Mouse (Mus musculus): Measurements from ENCODE around the gene Sult5a1.
"Not testable (repeated sequence)": the region's sequence is repeated elsewhere in the genome, so short reads cannot be mapped to it uniquely, and the experiment has no call there.

Gene Sult5a1

DNA sequence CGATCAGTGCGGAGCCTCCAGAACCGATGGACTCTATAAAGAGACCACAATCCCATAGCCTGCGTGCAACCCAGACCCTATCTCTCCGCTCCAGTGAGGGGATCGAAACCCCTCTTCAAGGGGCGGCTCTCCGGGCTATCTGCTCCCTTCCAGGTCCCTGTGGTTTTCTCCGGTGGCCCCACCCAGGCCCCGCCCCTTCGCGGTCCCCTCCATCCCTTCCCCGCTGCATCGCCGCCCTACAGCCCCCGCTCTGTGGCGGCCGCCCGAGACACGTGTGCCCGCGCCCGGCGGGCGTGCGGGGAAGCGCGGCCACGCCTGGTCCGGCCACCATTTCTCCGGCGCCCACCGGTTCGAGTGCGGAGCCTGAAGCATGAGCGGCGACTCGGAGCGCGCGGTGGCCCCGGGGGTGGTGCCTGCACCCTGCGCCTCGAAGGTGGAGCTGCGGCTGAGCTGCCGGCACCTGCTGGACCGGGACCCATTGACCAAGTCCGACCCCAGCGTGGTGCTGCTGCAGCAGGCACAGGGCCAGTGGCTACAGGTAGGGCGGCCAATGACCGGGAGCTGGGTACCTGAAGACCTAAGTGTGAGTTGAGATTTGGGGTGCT is 40.9 kb downstream of the Sult5a1 start, which contains the start of gene Cpne7:
Cpne7 (plus strand) TSS at position 248 of the 605 bp plus-strand sequence.
- ChIA-PET POLR2A (interaction anchor here in 3 of 4 experiments (0.6 to 4.8 kb wide), 11 partner anchors 9 to 421 kb away, joined by 3 to 27 read pairs (median 3); partner anchors contain the start of genes Chmp1a (in 1 of the 3) and Spata33 (in 1 of the 3)), CTCF (interaction anchor here in 3 of 4 experiments (0.5 to 1.9 kb wide), 9 partner anchors 9 to 173 kb away, joined by 3 to 8 read pairs (median 4); partner anchors contain the start of genes Chmp1a (in 1 of the 3) and Spata33 (in 1 of the 3))

DNA sequence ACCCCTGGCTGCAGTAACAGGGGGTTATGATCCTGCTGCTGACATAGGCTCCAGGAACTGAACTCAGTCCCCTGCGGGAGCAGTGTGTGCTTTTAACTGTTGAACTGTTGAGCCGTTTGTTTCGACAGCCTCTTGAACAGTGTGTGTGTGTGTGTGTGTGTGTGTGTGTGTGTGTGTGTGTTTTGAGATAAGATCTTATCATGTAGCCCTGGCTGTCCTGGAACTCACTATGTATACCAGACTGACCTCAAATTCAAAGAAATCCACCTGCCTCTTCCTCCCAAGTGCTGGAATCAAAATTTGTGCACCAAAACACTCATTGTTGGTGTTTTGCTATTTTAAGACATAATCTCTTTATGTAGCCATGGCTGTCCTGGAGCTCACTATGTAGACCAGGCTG is 43.5 kb downstream of the Sult5a1 start:
- ChIA-PET CTCF (interaction anchor here in 2 of 4 experiments (0.6 to 1.4 kb wide), 3 partner anchors 40 to 98 kb away, joined by 3 to 4 read pairs (median 3); partner anchors contain the start of genes Chmp1a (in 1 of the 2) and Spata33 (in 1 of the 2)), POLR2A (interaction anchor here in 2 of 4 experiments (0.6 to 1.9 kb wide), 7 partner anchors 10 to 223 kb away, joined by 3 to 9 read pairs (median 4); no protein-coding TSS in a partner anchor)

DNA sequence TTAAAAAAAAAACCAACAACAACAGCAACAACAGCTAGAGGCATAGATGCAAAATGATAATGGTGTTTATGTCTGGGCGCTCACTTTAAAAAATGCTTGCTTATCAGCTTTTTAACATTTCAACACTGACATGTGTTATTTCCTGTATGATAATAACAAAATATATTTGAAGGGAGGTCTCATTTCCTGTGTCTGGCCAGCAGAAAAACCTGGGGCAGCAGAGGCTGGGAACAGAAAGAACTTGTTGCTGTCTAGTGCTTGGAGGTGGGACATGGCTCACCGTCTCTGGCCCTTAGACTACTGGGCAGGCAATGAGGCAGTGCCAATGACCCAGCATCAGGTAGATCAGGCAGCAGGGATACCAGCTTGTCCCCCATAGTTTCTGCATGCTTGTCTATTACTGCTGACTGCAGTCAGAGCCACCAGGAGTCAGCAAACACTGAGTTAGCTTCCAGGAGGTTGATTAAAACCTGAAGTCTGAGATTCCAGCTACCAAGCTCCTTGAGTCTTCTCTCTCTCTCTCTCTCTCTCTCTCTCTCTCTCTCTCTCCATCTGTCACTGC is 44.1 kb downstream of the Sult5a1 start:
- POLR2A ChIA-PET = interaction anchor here in 3 of 4 experiments (0.6 to 1.8 kb wide), 6 partner anchors 9 to 198 kb away, joined by 4 to 9 read pairs (median 4); no protein-coding TSS in a partner anchor
- CTCF ChIA-PET = interaction anchor here in 2 of 4 experiments (0.6 to 1.1 kb wide), 2 partner anchors 41 to 88 kb away, joined by 3 read pairs; no protein-coding TSS in a partner anchor

DNA sequence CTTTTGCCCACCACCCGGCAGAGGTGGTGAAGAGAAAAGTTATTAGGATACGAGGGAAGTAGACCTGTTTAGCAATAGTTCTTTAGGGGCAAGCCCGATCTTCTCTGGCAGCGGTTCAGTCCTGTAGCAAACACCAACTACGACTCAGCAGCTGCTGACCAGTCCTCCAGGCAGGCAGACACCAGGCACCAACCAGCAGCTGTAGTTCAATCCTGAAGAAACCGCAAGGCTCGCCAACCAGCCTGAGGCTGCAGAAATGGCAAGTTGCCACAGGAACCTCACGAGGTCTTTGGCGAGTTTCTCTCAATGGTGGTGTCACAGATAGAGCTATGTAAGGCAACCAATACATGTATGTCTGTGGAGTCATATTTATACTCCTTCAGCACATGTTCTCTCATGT is 45.2 kb downstream of the Sult5a1 start:
- CTCF ChIA-PET = no interaction called here
- POLR2A ChIA-PET = interaction anchor here in 2 of 4 experiments (1.5 to 1.8 kb wide), 2 partner anchors 9 to 13 kb away, joined by 4 to 9 read pairs; no protein-coding TSS in a partner anchor

DNA sequence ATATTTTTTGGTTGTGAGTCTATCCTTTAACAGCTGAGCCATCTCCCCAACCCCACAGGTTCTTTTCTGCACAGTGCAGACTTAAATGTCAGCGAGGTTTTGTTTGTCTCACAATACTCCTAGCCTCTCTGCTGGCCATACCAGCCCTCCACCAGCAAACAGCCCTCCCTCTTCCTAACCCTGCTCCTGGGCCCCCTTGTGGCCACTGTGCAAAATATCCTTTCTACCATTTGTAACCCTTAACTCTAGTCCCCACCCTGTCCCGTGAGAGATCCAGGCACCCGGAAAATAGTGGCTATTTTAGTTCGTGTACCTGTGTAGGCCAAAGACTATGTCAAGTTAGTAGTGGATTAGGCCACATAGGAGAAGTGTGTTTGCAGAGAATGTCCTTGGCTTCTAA is 47.5 kb downstream of the Sult5a1 start:
- CTCF ChIA-PET = interaction anchor here in 3 of 4 experiments (0.5 to 1.8 kb wide), 14 partner anchors 10 to 1287 kb away, joined by 3 to 10 read pairs (median 4); partner anchors contain the start of gene Mc1r (in 1 of the 3)
- POLR2A ChIA-PET = interaction anchor here in 2 of 4 experiments (0.6 to 2.1 kb wide), 11 partner anchors 10 to 102 kb away, joined by 3 to 10 read pairs (median 5); partner anchors contain the start of genes Chmp1a (in 2 of the 2) and Spata33 (in 2 of the 2)

DNA sequence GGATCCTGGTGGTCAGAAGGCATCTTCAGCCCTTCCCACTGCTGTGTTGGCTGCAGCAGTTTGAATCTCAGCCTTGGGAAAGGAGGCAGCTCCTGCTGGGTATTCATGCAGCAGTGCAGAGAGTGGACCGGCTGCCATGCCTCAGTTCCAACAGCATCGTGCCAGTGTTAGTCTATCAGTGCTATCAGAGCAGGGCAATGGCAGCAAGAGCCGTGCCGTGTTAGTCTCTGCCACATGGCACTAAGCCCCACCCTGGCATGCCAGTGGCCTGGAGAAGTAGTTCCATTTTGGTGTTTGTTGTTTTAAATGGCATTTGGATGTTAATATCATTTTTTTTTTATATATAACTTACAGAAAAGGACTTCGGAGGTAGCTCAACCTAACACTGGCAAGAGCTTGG is 49.2 kb downstream of the Sult5a1 start:
- POLR2A ChIA-PET = interaction anchor here (0.8 to 4.2 kb wide), 24 partner anchors 8 to 586 kb away, joined by 3 to 45 read pairs (median 5); partner anchors contain the start of genes Chmp1a (in 4 of the 4), Spata33 (in 4 of the 4), Cdk10 (in 1 of the 4) and Spata2l (in 1 of the 4)
- CTCF ChIA-PET = interaction anchor here in 3 of 4 experiments (0.6 to 3.2 kb wide), 13 partner anchors 13 to 213 kb away, joined by 3 to 40 read pairs (median 4); partner anchors contain the start of genes Chmp1a (in 2 of the 3) and Spata33 (in 2 of the 3)

DNA sequence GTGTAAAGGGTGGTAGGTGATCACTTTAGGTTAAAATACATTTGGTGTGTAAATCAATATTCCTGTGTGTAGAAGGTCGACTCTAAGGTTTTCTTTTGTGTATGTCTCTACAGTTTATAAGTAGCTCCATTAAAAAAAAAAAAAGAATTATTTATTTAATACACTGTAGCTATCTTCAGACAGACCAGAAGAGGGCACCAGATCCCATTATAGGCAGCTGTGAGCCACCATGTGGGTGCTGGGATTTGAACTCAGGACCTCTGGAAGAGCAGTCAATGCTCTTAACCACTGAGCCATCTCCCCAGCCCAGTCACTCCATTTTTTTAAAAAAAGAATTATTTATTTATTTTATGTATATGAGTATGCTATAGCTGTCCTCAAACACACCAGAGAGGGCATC is 50.1 kb downstream of the Sult5a1 start:
- ChIA-PET POLR2A (interaction anchor here (0.6 to 4.2 kb wide), 61 partner anchors 8 to 585 kb away, joined by 3 to 45 read pairs (median 4); partner anchors contain the start of genes Chmp1a (in 4 of the 4), Spata33 (in 4 of the 4), Ankrd11 (in 2 of the 4) and Cpne7 (in 2 of the 4)), CTCF (interaction anchor here (0.5 to 3.2 kb wide), 74 partner anchors 8 to 1097 kb away, joined by 3 to 40 read pairs (median 4); partner anchors contain the start of genes Chmp1a (in 3 of the 4), Spata33 (in 3 of the 4), Mc1r (in 1 of the 4) and Spata2l (in 1 of the 4))

DNA sequence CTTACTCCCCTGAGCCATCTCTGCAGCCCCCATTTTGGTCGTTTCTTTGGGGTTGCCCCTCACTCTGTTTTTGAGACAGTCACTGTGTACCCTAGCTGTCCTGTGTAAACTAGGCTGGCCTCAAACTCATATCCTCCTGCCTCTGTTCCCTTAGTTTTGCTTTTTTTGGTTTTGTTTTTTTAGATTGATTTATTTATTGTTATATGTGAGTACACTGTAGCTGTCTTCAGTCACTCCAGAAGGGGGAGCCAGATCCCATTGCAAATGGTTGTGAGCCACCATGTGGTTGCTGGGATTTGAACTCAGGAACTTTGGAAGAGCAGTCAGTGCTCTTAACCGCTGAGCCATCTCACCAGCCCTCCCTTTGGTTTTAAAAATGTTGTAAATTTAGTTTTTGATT is 51.6 kb downstream of the Sult5a1 start:
- ChIA-PET CTCF (interaction anchor here (0.6 to 3.2 kb wide), 37 partner anchors 9 to 754 kb away, joined by 3 to 40 read pairs (median 5); partner anchors contain the start of genes Chmp1a (in 2 of the 4), Spata33 (in 2 of the 4) and Sult5a1 (in 1 of the 4)), POLR2A (interaction anchor here (0.6 to 4.2 kb wide), 57 partner anchors 8 to 822 kb away, joined by 3 to 45 read pairs (median 4); partner anchors contain the start of genes Chmp1a (in 3 of the 4), Spata33 (in 3 of the 4), Ankrd11 (in 2 of the 4) and Spata2l (in 2 of the 4))

DNA sequence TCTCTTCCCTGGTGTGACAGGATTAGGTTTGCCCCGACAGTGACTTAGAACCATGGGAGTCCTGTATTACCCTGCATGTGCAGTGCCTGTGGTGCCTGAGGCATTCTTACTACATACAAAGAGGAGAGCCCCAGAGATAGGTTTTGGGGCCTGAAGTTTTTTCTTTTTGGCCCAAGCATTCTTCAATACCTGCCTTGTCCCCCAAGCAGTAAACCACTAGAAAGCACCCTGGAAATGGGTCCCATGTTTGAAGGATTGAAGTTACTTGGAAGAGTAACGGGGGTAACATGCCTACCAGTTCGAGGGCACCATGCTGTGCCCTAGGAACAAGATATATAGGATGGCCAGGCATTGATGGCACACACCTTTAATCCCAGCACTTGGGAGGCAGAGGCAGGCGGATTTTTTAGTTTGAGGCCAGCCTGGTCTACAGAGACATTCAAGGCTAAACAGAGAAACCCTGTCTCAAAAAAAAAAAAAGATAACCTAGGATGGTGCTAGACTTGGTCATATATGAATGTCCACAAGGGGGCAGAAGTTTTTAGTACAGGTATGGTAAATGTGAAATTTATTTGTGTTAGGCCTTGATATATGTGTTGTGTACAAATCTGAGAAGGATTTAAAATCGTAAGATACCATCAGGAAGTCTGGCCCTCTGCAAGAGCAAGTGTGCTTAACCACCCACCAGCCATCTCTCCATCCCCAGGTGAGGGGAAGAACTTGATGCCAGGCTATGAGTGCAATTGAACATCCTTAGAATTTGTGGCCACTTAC is 52.4 kb downstream of the Sult5a1 start:
- POLR2A ChIA-PET = interaction anchor here (0.5 to 4.2 kb wide), 59 partner anchors 8 to 811 kb away, joined by 3 to 45 read pairs (median 4); partner anchors contain the start of genes Chmp1a (in 3 of the 4), Spata33 (in 3 of the 4), Spata2l (in 2 of the 4) and Cpne7 (in 1 of the 4)
- CTCF ChIA-PET = interaction anchor here (0.6 to 3.2 kb wide), 25 partner anchors 12 to 753 kb away, joined by 3 to 40 read pairs (median 5); partner anchors contain the start of genes Chmp1a (in 2 of the 4) and Spata33 (in 2 of the 4)

DNA sequence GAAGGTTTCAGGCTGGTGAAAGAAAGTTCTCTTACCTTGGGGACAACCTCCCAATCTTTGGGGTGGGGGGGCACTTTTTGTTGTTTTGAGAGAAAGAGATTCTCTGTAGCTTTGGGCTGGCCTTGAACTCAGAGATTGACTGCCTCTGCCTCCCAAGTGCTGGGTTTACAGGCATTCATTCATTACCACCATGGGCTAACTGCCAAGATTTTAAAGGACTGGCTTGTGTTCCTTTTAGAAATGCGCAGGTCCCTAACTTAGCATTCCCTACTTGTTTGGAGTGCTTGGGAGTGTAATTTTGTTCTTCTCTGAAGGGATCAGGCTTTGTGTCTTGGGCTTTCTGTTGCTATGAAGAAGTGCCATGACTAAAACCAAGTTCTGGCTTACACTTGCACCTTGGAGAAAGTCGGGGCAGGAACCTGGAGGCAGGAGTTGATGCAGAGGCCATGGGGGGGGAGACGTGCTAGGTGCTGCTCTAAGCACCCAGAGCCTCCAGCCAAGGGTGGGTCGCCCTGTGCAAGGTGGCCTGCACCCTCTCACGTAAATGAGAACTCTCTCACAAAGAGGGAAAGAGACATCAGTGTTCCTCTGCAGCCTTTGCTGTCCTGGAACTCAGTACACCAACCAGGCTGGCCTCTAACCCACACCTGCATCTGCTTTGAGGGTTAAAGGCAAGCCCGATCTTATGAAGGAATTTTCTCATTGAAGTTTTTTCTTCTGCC is 53.9 kb downstream of the Sult5a1 start:
- ChIA-PET POLR2A (interaction anchor here (0.6 to 2.8 kb wide), 71 partner anchors 9 to 1741 kb away, joined by 3 to 15 read pairs (median 4); partner anchors contain the start of genes Chmp1a (in 3 of the 4), Spata33 (in 3 of the 4), Spata2l (in 2 of the 4) and Ankrd11 (in 1 of the 4)), CTCF (interaction anchor here in 1 of 4 experiments (0.6 kb wide), 1 partner anchor 38 kb away, joined by 3 read pairs; no protein-coding TSS in a partner anchor)

DNA sequence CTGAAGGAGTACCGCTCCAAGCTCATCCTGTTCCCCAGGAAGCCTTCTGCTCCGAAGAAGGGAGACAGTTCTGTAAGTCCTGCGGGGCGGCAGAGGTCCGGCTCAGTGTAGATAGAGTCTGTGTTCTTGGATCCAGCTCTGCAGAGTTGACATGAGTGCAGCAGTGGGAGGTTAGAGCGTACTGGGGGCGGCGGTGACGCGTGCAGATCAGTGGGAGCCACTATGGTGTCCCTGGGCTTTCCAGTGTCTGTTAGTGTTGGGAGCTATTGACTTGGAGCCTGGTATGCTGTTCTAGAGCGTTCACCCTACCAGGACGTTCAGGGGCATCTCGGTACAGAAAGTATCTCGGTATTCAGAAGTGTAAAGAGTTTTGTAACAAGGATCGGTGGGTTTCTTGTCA is 54.8 kb downstream of the Sult5a1 start:
- POLR2A ChIA-PET = interaction anchor here in 3 of 4 experiments (0.6 to 2.8 kb wide), 72 partner anchors 8 to 1742 kb away, joined by 3 to 15 read pairs (median 4); partner anchors contain the start of genes Chmp1a (in 3 of the 3), Spata33 (in 3 of the 3), Ankrd11 (in 2 of the 3) and Spata2l (in 2 of the 3)
- CTCF ChIA-PET = no interaction called here

DNA sequence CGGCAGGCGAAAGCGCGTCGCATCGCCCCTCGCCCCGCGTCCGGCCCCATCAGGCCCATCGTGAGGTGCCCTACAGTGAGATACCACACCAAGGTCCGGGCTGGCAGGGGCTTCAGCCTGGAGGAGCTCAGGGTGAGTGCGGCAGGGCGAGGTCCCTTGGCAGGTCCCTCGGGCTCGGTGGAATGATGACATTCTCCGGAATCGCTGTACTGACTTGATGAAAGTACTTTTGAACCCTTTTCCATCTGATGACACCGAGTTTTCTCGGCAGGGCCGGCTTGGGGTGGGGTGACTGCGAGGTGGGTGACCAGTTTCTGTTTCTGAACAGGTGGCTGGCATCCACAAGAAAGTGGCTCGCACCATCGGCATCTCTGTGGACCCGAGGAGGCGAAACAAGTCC is 55.3 kb downstream of the Sult5a1 start:
- CTCF ChIA-PET = not testable (repeated sequence)
- POLR2A ChIA-PET = interaction anchor here in 3 of 4 experiments (0.6 to 2.8 kb wide), 57 partner anchors 9 to 580 kb away, joined by 3 to 15 read pairs (median 4); partner anchors contain the start of genes Chmp1a (in 3 of the 3), Spata33 (in 3 of the 3), Ankrd11 (in 2 of the 3) and Spata2l (in 2 of the 3)

DNA sequence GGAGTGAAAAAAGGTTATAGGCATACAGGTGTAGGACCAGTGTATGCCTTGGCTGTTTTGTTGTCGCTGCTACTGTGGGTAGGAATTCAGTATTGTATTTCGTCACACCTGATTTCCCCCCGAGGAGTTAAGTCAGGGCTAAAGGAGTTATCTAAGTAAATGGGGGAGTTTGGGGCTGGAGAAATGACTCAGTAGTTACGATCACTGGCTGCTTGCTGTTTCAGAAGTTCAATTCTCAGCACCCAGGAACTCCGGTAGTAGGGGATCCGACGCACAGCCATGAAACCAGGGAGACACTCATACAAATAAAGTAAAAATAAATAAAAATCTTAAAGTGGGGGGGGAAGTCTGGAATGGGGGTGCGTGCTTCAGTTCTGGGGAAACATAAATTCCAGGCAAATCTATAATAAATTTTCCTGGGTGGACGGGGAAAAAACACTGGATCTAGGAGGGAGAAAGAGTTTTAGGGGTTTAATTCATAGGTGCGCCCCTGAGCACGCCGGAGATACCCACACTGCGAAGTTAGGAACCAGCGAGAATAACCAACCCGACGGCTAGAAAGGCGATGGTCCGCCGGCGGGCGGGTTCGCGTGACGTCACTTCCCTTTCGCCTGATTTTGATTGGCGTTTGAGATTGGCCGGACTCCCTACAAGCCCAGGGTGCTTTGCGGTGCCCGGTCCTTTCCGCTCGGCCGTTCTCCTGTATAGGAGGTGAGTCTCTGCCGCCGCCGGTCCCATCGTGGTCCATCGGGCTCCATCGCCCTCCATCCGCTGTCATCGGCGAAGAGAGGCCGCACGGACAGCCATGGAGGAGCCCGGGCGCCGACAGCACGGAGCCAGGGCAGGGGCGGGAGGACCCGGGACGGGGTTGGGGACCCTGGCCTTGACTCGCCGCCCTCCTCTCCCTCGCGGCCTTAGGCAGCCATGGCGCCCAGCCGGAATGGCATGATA is 56.1 kb downstream of the Sult5a1 start, which contains the start of gene Rpl13:
Rpl13 (plus strand) TSS at position 616 of the 951 bp plus-strand sequence.
- CTCF ChIA-PET = interaction anchor here in 2 of 4 experiments (1.1 to 1.4 kb wide), 2 partner anchors 195 to 267 kb away, joined by 3 to 11 read pairs; no protein-coding TSS in a partner anchor
- POLR2A ChIA-PET = interaction anchor here in 3 of 4 experiments (0.6 to 2.8 kb wide), 47 partner anchors 9 to 659 kb away, joined by 3 to 26 read pairs (median 5); partner anchors contain the start of genes Chmp1a (in 2 of the 3), Spata33 (in 2 of the 3), Ankrd11 (in 1 of the 3) and Mvd (in 1 of the 3)

DNA sequence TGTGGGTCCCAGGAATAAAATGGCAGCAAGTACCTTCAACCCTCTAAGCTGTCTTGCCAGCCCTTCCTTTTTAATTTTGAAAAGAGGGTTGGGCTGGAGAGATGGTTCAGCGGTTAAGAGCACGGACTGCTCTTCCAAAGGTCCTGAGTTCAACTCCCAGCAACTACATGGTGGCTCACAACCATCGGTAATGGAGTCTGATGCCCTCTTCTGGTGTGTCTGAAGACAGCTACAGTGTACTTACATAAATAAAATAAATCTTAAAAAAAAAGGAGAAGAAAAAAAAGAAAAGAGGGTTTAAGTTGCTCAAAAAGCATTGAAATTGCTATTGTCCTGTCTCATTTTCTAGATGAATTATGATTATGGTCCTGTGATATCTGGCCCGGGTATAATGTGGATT is 56.9 kb downstream of the Sult5a1 start:
- CTCF ChIA-PET = interaction anchor here (0.6 to 1.7 kb wide), 10 partner anchors 21 to 267 kb away, joined by 3 to 11 read pairs (median 4); no protein-coding TSS in a partner anchor
- POLR2A ChIA-PET = interaction anchor here in 3 of 4 experiments (0.6 to 2.5 kb wide), 39 partner anchors 9 to 658 kb away, joined by 3 to 26 read pairs (median 4); partner anchors contain the start of genes Chmp1a (in 2 of the 3), Spata33 (in 2 of the 3), Spg7 (in 2 of the 3) and Ankrd11 (in 1 of the 3)

Data from embryonic stem cell, embryonic (primary cell).